Mouse (Mus musculus): Measurements from ENCODE around the gene Chn2.

Gene Chn2

DNA sequence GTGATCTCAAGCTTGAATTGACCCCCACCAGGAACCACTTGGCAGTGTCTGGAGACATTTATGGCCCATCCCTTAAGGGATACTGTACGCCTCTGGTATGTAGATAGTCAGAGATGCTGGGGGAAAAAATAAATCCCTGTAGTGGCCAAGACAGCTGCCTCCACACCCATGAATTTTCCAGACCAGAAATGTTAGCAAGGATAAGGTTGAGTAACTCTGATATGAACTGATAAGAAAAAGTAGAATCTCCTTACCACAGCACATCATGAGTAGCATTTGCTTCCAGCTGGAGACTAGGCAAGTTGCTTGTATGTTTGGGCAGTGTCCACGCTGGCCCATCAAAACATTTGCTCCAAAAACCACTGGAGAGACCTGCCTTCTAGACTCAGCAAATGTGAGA is 239.3 kb downstream of the Chn2 start:
- no peak for DNase-seq (ENCODE audit: inconsistent ontology term)

DNA sequence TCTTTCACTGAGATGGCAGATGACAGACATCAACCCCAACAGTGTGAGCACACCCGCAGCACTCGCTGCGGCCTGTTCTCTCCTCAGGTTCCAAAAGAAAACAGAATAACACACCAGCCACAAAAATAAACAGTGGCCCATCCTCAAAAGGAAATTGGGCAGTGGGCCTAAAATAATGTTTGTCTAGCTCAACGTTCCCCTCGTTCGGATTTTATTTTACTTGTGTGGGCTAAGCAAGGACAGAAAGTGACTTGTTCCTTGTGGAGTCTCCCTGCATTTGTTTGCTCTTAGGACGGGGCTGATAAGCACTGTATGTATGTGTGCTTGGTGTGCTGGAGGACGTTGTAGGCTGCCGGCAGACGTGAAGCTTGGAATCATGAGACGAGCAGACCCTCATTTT is 240.0 kb downstream of the Chn2 start:
- no peak for DNase-seq (ENCODE audit: inconsistent ontology term)

GRCm38 (mm10) chr6:54280248-54280647 is 240.9 kb downstream of the Chn2 start:
- no peak for DNase-seq (ENCODE audit: inconsistent ontology term)

DNA sequence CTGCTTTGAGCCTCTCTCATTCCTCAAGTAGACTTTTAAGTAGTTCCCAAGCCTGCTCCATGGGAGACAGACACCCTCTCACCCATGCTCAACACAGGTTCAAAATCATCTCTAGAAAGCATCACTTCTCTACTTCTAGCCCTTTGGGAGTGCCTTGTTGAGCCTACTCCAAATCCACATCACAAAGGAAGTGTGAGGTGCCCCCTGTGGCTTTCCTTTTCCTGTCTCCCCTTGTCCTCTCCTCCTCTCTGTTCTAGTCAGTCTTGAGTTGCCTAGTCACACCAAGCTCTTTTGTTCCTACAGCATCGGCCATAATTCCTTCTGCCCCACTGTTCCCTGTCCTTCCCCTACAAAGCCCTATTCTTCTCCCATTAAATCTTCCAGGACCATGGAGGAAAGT is 243.9 kb downstream of the Chn2 start:
- no peak for DNase-seq (ENCODE audit: inconsistent ontology term)

- peak; percentile 29 for DNase-seq (ENCODE audit: inconsistent ontology term)
Observed at GRCm38 (mm10) chr6:54284167-54284711, 244.9 kb downstream of the Chn2 start.

DNA sequence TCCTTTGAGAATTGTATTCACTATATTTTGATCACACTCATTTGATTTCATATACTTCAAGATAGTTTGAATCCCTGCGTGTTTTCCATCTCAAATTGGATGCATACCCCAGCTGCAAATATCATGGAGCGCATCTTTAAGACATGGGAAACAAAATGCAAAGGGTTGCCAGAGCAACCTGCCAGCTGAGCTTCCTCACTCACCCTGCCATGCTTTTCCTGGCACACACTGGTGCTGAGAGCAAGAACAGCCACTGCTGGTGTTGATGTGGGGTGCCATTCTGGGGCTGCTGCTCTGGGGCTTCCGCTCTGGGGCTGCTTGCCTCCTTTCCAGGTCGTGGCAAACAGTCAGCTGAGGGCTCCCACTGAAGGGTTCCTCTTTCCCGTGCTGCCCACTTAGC is 247.5 kb downstream of the Chn2 start:
- no peak for DNase-seq (ENCODE audit: inconsistent ontology term)

DNA sequence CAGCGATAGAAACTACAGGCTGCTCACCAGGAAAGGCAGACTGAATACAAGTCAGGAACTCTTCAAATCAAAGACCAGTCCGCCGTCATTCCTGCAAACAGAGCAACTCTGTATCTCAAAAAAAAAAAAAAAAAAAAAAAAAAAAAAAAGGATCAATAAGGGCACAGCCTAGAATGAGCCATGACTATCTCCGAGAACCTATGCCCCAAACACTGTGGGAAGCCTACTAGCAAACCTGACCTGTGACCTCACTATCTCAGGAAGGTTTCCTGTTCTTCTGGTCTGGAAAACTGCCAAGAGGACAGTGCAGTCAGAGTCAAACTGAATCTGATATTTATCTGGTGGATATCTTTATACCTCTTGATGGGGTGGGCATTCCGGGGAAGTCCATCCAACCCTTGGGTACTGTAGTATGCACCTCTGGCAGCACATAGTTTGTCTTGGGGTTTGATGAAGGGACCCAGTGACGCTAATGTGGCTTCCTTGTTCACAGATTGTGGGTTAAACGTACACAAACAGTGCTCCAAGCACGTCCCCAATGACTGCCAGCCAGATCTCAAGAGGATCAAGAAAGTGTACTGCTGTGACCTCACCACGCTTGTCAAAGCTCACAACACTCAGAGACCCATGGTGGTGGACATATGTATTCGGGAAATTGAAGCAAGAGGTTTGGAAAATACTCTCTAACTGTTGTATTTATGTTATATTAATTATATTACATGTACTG is 250.6 kb downstream of the Chn2 start:
- no peak for DNase-seq (ENCODE audit: inconsistent ontology term)

DNA sequence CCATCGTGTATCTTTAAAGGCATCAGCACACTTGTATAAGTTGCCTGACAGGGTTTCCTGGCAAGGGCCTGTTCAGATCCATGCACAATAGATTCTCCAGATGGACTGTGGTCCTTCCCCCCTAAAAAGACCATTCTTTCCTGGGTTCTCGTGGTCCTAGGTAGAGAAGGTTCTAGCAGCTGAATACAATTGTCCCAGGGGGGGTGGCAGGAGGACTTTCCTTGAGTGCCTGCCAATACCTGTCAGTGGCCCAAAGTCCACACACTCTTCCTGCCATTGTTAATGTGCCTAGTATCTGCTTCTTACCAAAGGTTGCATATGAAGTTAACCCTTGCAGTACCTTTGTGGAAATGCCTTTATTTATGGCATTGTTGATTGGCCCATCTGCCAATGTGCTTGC is 257.9 kb downstream of the Chn2 start:
- no peak for DNase-seq (ENCODE audit: inconsistent ontology term)

DNA sequence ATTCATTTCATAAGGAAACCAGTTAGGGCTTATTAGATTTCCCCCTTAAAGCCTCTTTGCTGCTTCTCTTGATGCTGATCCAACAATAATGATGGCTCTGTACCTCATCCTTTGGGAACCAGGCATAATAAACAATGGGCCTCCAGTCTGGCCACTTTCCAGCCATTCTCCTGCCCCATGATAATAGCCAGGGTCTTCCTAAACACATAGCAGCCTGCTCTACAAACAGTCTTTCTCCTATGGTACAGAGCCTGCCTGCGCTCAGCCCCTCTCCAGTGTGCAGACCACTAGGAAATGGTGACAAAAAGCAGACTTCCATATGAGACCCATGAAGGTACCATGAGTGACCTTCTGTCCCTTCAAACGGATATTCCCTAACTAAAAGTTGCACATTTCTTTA is 260.1 kb downstream of the Chn2 start:
- DNase-seq (ENCODE audit: inconsistent ontology term): no peak

- DNase-seq (ENCODE audit: inconsistent ontology term): no peak
Observed at GRCm38 (mm10) chr6:54305777-54306176, 266.4 kb downstream of the Chn2 start.

GRCm38 (mm10) chr6:54313071-54313470 is 273.7 kb downstream of the Chn2 start:
- no peak for DNase-seq (ENCODE audit: inconsistent ontology term)

- no peak for DNase-seq (ENCODE audit: inconsistent ontology term)
Observed at GRCm38 (mm10) chr6:54318618-54319017, 279.3 kb downstream of the Chn2 start.

GRCm38 (mm10) chr6:54319198-54319597 is 279.8 kb downstream of the Chn2 start:
- DNase-seq (ENCODE audit: inconsistent ontology term): no peak

DNA sequence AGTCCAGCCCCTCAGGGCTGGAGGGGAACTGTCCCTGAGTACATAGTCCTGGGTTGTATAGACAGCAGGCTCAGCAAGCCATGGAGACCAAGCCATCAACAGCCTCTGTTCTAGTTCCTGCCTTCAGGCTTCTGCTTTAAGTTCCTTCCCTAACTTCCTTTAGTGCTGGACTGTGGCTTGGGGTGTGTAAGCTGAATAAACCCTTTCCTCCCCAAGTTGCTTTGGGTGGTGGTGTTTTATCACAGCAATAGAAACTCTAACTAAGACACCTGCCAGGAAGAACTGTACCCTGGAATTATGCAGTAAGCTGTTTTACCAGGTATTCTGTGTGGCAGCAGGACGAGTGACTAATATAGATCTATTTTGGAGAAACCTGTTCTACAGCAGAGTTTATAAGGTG is 280.9 kb downstream of the Chn2 start:
- no peak for DNase-seq (ENCODE audit: inconsistent ontology term)

DNA sequence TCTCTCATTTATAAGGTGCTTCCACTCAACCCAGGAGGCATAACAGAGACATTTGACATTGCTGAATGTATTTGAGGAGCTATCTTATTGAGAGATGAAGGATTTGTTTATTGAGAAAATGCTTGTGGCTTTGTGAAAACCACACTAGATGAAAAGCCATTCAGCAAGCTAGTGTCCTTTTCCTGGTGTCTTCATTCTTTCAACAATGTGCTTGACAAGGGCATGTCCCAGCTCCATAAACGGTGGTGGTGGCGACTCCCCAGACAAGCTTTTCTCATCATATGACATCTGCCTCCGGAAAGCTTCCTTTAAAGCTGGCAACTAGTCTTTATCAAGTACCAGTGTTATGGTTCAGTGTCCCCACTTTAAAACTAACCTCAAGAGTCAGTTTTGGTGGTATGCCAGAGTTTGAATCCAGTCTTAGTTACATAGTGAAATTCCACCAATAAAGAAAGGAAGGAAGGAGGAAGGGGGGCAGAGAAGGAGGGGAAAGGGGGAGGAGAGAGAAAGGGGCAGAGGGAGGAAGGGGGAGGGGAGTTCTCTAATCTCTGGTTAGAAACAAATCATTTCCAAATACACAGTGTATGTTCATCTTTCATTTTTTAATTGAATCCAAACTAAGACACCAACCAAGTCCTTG is 286.0 kb downstream of the Chn2 start, which contains the start of gene Prr15:
Prr15 (plus strand) TSS at position 590 of the 640 bp plus-strand sequence.
- DNase-seq (ENCODE audit: inconsistent ontology term): peak; percentile 70

DNA sequence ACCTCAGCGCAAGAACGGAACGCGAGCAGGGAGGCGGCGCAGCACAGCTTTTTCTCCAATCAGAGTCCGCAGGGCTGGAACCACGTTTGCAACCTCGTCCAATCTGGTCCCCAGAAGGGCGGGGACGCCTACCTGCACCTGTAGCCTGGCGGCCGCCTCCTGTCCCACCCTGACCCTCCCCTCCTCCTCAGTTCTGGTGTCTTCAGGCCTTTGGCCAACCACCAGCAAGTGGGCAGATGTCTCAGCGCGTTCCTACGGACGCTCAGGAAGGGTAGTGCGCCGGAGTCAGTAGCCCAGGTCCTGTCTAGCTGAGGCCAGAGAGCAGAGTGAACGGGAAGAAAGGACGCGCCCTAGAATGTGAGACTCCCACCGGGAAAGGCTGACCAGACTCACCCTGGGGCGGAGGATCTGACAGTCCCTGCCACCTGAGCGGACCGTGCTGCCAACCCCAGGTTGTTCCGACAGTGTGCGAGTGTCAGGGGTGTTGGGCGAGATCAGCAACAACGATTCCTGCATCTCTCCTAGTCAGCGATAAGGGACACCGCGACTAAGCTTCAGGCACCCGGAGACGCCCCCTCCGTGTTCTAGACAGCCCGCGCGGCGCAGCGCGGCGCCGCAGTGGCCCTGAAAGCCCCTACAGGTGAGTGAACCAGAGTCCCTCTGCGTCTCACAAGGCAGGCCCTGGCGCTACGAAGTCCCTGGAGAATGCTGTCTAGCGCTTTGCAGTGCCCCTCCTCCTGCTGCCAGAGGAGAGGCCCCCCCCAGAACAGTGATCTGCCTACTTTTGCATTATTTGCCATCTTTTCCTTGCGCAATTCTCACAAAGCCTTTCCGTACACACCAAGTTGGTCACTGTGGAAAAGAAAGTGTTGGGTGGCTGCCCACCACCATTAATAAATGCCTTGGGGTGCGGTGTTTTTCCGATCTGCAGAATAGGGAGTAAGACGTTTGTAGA is 287.6 kb downstream of the Chn2 start:
- DNase-seq (ENCODE audit: inconsistent ontology term): peak; percentile 58

GRCm38 (mm10) chr6:54327626-54328003 is 288.3 kb downstream of the Chn2 start:
- DNase-seq (ENCODE audit: inconsistent ontology term): peak; percentile 71

GRCm38 (mm10) chr6:54328783-54329182 is 289.4 kb downstream of the Chn2 start:
- no peak for DNase-seq (ENCODE audit: inconsistent ontology term)

GRCm38 (mm10) chr6:54329598-54329997 is 290.2 kb downstream of the Chn2 start:
- no peak for DNase-seq (ENCODE audit: inconsistent ontology term)

- no peak for DNase-seq (ENCODE audit: inconsistent ontology term)
Observed at GRCm38 (mm10) chr6:54330166-54330565, 290.8 kb downstream of the Chn2 start.

- DNase-seq (ENCODE audit: inconsistent ontology term): peak; percentile 25
Observed at GRCm38 (mm10) chr6:54331765-54332164, 292.4 kb downstream of the Chn2 start.

DNA sequence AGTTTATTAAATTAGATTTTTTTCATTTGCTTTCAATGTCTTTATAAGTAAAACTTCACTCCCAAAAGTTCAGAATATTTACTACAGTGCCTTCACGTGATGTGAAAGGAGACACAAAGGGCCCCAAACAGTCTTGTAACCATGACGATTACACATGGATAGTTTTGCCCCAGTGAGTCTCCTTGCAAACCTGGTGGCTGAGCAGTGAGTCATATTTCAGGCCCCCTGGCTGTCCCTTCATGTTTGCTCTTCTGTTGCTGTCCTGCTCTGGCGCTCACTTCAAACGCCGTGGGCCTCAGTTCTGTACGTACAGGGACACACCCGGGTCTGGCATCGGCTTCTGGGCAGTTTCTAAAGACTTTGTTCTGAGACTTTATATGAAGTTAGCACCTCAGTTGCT is 292.8 kb downstream of the Chn2 start:
- peak; percentile 62 for DNase-seq (ENCODE audit: inconsistent ontology term)

Data from Muller cell, postnatal 12 days (primary cell).